Mouse (Mus musculus): ENCODE measurements around the gene Wdfy1. TPM values are rescaled to one million over a fixed set of nuclear protein-coding genes. Genes with fewer than 3 reads are reported as not detected.

Wdfy1 gene
- polyA plus RNA-seq, 1 experiment from 2014 or later, result 4.4 TPM

DNA sequence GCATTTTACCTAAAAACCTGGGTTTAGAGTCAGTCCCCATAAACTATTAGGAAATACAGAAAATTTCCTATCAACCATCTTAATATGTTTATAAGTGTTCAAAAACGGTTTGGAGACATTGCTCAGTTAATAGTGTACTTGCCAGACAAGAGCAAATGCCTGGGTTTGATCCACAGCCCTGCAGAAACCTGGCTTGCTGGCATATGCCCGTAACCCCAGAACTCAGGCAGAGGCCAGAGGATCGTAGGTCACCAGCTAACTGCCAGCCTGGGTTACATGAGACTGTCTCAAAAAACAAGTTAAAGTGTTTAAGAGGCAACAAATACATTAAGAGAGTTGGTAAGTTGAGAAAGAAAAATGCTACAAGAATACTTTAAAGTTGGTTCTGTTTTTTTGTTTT lies 21.0 kb downstream of the Wdfy1 start:
- no peaks in the 10 kb centered on the region for H3K36me3 ChIP-seq (ENCODE audit: inconsistent target)
- H3K79me2 ChIP-seq (ENCODE audit: inconsistent target), result peaks cover 100% of the 10 kb centered on the region
- no peak overlapping the region for H3K27ac ChIP-seq
- 91% methylated on average over 3 of the region's 3 CpGs for WGBS (ENCODE audit: missing documents)
- H3K4me3 ChIP-seq (ENCODE audit: inconsistent target), result no peak overlapping the region

- WGBS (ENCODE audit: missing documents), result 95% methylated on average over 3 of the region's 3 CpGs
- no peak overlapping the region for H3K27ac ChIP-seq
- H3K4me3 ChIP-seq (ENCODE audit: inconsistent target), result no peak overlapping the region
- peaks cover 100% of the 10 kb centered on the region for H3K79me2 ChIP-seq (ENCODE audit: inconsistent target)
- H3K36me3 ChIP-seq (ENCODE audit: inconsistent target), result no peaks in the 10 kb centered on the region
Observed at GRCm38 (mm10) chr1:79753456-79753855, 22.5 kb downstream of the Wdfy1 start.

GRCm38 (mm10) chr1:79752714-79753340 lies 23.1 kb downstream of the Wdfy1 start:
- no peak overlapping the region for H3K27ac ChIP-seq
- H3K4me3 ChIP-seq (ENCODE audit: inconsistent target), result no peak overlapping the region
- H3K79me2 ChIP-seq (ENCODE audit: inconsistent target), result peaks cover 100% of the 10 kb centered on the region
- no peaks in the 10 kb centered on the region for H3K36me3 ChIP-seq (ENCODE audit: inconsistent target)
- 69% methylated on average over 4 of the region's 4 CpGs for WGBS (ENCODE audit: missing documents)

- H3K36me3 ChIP-seq (ENCODE audit: inconsistent target), result no peaks in the 10 kb centered on the region
- H3K4me3 ChIP-seq (ENCODE audit: inconsistent target), result no peak overlapping the region
- no peak overlapping the region for H3K27ac ChIP-seq
- WGBS (ENCODE audit: missing documents), result 48% methylated on average over 7 of the region's 7 CpGs
- H3K79me2 ChIP-seq (ENCODE audit: inconsistent target), result peaks cover 100% of the 10 kb centered on the region
Observed at GRCm38 (mm10) chr1:79752015-79752695, 23.8 kb downstream of the Wdfy1 start.

GRCm38 (mm10) chr1:79751186-79751585 lies 24.8 kb downstream of the Wdfy1 start:
- Histone ChIP-seq H3K36me3 (ENCODE audit: inconsistent target) (no peaks in the 10 kb centered on the region), H3K27ac (no peak overlapping the region), H3K4me3 (ENCODE audit: inconsistent target) (no peak overlapping the region), H3K79me2 (ENCODE audit: inconsistent target) (peaks cover 100% of the 10 kb centered on the region)
- WGBS (ENCODE audit: missing documents), result 28% methylated on average over 5 of the region's 5 CpGs

DNA sequence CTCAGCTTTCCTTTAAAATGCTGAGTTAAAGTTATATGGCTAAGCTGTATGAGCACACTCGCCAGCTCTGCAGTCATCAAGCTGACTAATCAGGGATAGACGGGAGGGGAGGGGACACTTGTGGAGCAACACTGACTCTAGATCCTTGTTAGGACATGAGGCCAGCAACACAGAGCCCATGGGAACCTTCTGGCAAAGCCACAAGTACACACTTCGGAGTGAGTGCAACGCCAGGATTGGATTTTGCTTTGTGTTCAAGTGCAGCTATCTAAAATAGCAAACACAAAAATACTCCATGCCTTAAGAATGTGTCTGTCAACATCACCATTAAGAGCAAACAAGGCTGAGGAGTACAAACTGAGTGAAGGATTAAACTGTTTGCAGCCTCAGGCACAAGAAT lies 29.9 kb downstream of the Wdfy1 start:
- Histone ChIP-seq H3K4me3 (ENCODE audit: inconsistent target) (no peak overlapping the region), H3K36me3 (ENCODE audit: inconsistent target) (no peaks in the 10 kb centered on the region), H3K27ac (no peak overlapping the region), H3K79me2 (ENCODE audit: inconsistent target) (peaks cover 98% of the 10 kb centered on the region)
- WGBS (ENCODE audit: missing documents), result 81% methylated on average over 4 of the region's 4 CpGs

DNA sequence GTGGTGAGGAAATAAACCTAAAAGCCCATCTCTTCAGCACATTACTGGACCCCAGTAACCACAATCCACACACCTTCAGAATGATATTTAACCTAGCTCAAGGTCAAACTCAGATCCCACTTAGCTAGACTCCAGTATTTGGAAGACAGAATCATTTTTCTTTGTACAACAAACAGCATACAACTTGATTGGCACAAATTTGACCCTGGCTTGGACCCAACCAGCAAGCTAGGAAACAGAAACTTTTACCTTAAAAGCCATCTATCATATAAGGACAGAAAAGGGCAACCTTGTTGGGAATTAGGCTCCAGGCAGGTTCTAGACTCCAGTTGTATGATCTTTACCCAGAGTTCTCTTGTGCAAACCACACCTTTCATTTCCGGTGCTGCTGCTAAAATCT lies 32.6 kb downstream of the Wdfy1 start:
- Histone ChIP-seq H3K27ac (no peak overlapping the region), H3K4me3 (ENCODE audit: inconsistent target) (no peak overlapping the region), H3K79me2 (ENCODE audit: inconsistent target) (peaks cover 76% of the 10 kb centered on the region), H3K36me3 (ENCODE audit: inconsistent target) (peaks cover 15% of the 10 kb centered on the region; the same call in 1 of the 2 replicates)
- 63% methylated on average over 1 of the region's 1 CpGs for WGBS (ENCODE audit: missing documents)

GRCm38 (mm10) chr1:79742949-79743348 lies 33.0 kb downstream of the Wdfy1 start:
- 93% methylated on average over 7 of the region's 7 CpGs for WGBS (ENCODE audit: missing documents)
- Histone ChIP-seq H3K4me3 (ENCODE audit: inconsistent target) (no peak overlapping the region), H3K36me3 (ENCODE audit: inconsistent target) (peaks cover 17% of the 10 kb centered on the region; the same call in 1 of the 2 replicates)

GRCm38 (mm10) chr1:79741002-79741401 lies 34.9 kb downstream of the Wdfy1 start:
- no peak overlapping the region for H3K4me3 ChIP-seq (ENCODE audit: inconsistent target)
- 12% methylated on average over 4 of the region's 4 CpGs for WGBS (ENCODE audit: missing documents)
- H3K79me2 ChIP-seq (ENCODE audit: inconsistent target), result peaks cover 52% of the 10 kb centered on the region
- peaks cover 17% of the 10 kb centered on the region; the same call in 1 of the 2 replicates for H3K36me3 ChIP-seq (ENCODE audit: inconsistent target)
- no peak overlapping the region for H3K27ac ChIP-seq

More at GRCm38 (mm10) chr1:79742949-79743348, 33.0 kb downstream of the Wdfy1 start:
- H3K79me2 ChIP-seq (ENCODE audit: inconsistent target), result peaks cover 71% of the 10 kb centered on the region
- no peak overlapping the region for H3K27ac ChIP-seq

DNA sequence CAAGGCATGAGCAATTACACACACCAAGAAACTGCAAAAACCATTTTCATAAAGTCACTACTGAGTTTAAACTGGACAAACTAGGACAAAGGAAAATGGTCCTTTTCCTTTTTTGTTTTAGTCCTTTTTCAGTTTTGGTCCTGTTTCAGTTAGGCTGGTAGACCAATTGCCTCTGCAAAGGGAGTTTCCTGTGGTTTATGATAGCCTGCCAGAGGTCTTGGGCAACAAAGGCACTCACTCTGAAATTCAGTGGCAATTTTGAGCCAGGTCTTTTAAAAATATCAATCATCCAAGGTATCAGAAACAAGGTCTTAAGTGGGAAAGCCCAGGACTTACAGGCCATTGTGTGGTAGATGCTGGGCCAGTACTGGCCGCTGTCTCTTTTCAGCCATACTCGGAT lies 36.2 kb downstream of the Wdfy1 start:
- Histone ChIP-seq H3K79me2 (ENCODE audit: inconsistent target) (peaks cover 42% of the 10 kb centered on the region), H3K36me3 (ENCODE audit: inconsistent target) (peaks cover 17% of the 10 kb centered on the region; the same call in 1 of the 2 replicates), H3K4me3 (ENCODE audit: inconsistent target) (no peak overlapping the region), H3K27ac (no peak overlapping the region)
- WGBS (ENCODE audit: missing documents), result 78% methylated on average over 2 of the region's 2 CpGs

DNA sequence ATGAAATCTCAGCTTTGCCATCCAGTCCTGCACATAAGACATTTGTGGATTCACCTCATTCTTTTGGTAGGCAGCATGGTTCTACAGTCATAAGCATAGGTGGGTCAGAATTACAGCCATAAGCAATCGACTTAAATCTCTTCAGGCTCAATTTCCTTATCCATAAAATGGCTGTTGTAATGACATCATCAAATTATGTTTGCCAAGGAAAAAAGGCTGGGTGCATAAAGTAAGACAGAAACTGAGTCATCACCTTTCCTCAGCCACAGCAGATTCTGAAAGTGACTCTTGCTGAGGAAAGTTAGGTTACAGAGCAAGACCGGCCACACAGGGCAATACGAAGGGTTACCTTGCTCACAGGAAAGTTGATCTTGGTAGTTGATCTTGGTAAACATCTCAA lies 39.5 kb downstream of the Wdfy1 start:
- no peak overlapping the region for H3K27ac ChIP-seq
- peaks cover 30% of the 10 kb centered on the region for H3K36me3 ChIP-seq (ENCODE audit: inconsistent target)
- H3K79me2 ChIP-seq (ENCODE audit: inconsistent target), result peaks cover 8% of the 10 kb centered on the region; the same call in 1 of the 2 replicates
- H3K4me3 ChIP-seq (ENCODE audit: inconsistent target), result no peak overlapping the region
- whole genome bisulfite sequencing (ENCODE audit: missing documents), result 87% methylated on average over 3 of the region's 3 CpGs

DNA sequence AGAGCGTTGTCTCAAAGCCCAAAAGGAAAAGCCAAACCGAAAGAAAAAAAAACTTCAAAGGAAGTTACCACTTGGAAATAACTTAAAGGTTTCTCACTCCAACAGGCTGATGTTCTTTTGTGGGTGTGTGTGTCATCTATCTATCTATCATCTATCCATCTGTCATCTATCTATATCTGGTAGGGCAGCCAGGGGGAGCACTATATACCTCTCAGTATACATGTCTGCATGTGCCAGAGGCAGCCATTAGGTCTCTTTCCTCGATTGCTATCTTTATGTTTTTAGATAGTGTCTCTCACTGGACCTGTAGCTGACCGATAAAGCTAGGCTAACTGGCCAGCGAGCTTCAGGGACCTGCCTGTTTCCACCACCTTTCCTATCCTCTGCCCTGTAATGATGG lies 41.1 kb downstream of the Wdfy1 start:
- Histone ChIP-seq H3K79me2 (ENCODE audit: inconsistent target) (no peaks in the 10 kb centered on the region; the same call in 1 of the 2 replicates), H3K4me3 (ENCODE audit: inconsistent target) (no peak overlapping the region), H3K36me3 (ENCODE audit: inconsistent target) (peaks cover 35% of the 10 kb centered on the region), H3K27ac (no peak overlapping the region)
- 83% methylated on average over 5 of the region's 5 CpGs for whole genome bisulfite sequencing (ENCODE audit: missing documents)

- Histone ChIP-seq H3K36me3 (ENCODE audit: inconsistent target) (peaks cover 25% of the 10 kb centered on the region), H3K4me3 (ENCODE audit: inconsistent target) (no peak overlapping the region)
- 97% methylated on average over 13 of the region's 13 CpGs for WGBS (ENCODE audit: missing documents)
Observed at GRCm38 (mm10) chr1:79714152-79714923, 61.6 kb downstream of the Wdfy1 start.

DNA sequence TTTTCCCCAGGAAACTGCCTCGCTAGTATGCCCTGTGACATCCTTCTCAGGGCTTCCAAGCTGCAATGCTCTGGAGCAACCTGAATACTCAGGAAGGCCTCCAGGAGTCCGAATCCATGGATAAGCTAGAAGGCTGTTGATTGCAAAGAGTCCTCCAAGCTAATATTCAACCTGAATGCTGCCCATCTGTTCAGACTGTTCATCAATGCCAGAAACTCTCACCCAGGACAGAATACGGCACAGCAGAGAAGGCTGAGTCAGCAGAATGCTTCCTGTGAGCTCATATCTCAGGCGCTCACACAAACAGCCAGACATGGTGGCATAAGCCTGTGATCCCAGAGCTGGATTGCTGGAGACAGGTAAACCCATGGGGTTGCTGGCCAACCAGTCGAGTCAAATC lies 62.9 kb downstream of the Wdfy1 start:
- 98% methylated on average over 5 of the region's 5 CpGs for WGBS (ENCODE audit: missing documents)
- Histone ChIP-seq H3K4me3 (ENCODE audit: inconsistent target) (no peak overlapping the region), H3K27ac (no peak overlapping the region), H3K36me3 (ENCODE audit: inconsistent target) (peaks cover 26% of the 10 kb centered on the region), H3K79me2 (ENCODE audit: inconsistent target) (no peaks in the 10 kb centered on the region)

More at GRCm38 (mm10) chr1:79714152-79714923, 61.6 kb downstream of the Wdfy1 start:
- Histone ChIP-seq H3K27ac (no peak overlapping the region), H3K79me2 (ENCODE audit: inconsistent target) (no peaks in the 10 kb centered on the region)
